Mouse (Mus musculus) liver, embryonic 14 days (tissue): ENCODE measurements around the gene Tex35. TPM values are rescaled to one million over a fixed set of nuclear protein-coding genes. Genes with fewer than 3 reads are reported as not detected.

Experiments
- polyA plus RNA-seq: library from polyadenylated mRNA; depleted of rRNA; stranded (reverse); fragments of >200 nt; gene quantifications from 2 replicates; pipeline ENCODE4 v1.2.3, GENCODE M21; 2012; rRNA removed

Gene Tex35
- not detected in 2 replicates for polyA plus RNA-seq

GRCm38 (mm10) chr1:157108580-157108979 is at the start of gene Tex35:
TSS of gene Tex35 (minus strand) at chr1:157108680.

Other genes with a start within 250 kb of the Tex35 start
- gene Ralgps2, start 169.1 kb downstream of the Tex35 start, polyA plus RNA-seq: 4.0 and 4.2 TPM in 2 replicates